Mouse (Mus musculus) testis, adult 2 months (tissue): ENCODE measurements at regions not wholly inside any gene's neighbourhood (a gene's known extent, or its start where the extent isn't known, plus 50 kb on each side); places are given as distances from the start of the nearest gene placed in this dataset.

Experiments used
- CTCF ChIP-seq: fragments of 200-500 bp; IDR thresholded peaks from 2 replicates; pipeline ENCODE4 v1.5.1; 2012; ENCODE audit warnings: low read depth, mild to moderate bottlenecking, inconsistent platforms, low read length, moderate library complexity; ENCODE audit not compliant: control insufficient read depth, insufficient read depth, insufficient replicate concordance
- POLR2A ChIP-seq: fragments of 200-500 bp; IDR thresholded peaks from 2 replicates; pipeline ENCODE4 v1.6.1; 2012; ENCODE audit warnings: low read depth, mild to moderate bottlenecking, inconsistent platforms, low read length, moderate library complexity; ENCODE audit not compliant: control insufficient read depth

GRCm38 (mm10) chr10:7325074-7325473, 113.0 kb upstream of the Cnksr3 start:
- no peak for TF ChIP-seq POLR2A
- no peak for TF ChIP-seq CTCF
